Mouse (Mus musculus) intestine, embryonic 15.5 days (tissue): ENCODE data around the gene Lhfpl2. TPM values are rescaled to one million over a fixed set of nuclear protein-coding genes. Genes with fewer than 3 reads are reported as not detected.

ENCODE experiments used
- ATAC-seq: fragments of 200-750 bp; cut with Nextera tagmentation; 2 replicates; pipeline ENCODE4 v1.8.0; 2017; ENCODE audit warnings: moderate TSS enrichment, moderate library complexity
- H3K27ac ChIP-seq: fragments of 300-500 bp; sonication (generic); 2 replicates; pipeline ENCODE4 v1.5.1; 2015; ENCODE audit warnings: mild to moderate bottlenecking, inconsistent platforms
- H3K27me3 ChIP-seq: fragments of 300-500 bp; sonication (generic); replicated peaks from 2 replicates; pipeline ENCODE4 v1.6.1; 2015; ENCODE audit warnings: inconsistent platforms
- H3K36me3 ChIP-seq: fragments of 300-500 bp; sonication (generic); 2 replicates; pipeline ENCODE4 v1.6.1; 2015; ENCODE audit warnings: inconsistent platforms
- H3K4me1 ChIP-seq: fragments of 300-500 bp; sonication (generic); replicated peaks from 2 replicates; pipeline ENCODE4 v1.6.1; 2015; ENCODE audit warnings: inconsistent platforms
- H3K4me2 ChIP-seq: fragments of 300-500 bp; sonication (generic); replicated peaks from 2 replicates; pipeline ENCODE4 v1.6.1; 2015; ENCODE audit warnings: mild to moderate bottlenecking, inconsistent platforms
- H3K4me3 ChIP-seq: fragments of 300-500 bp; sonication (generic); replicated peaks from 2 replicates; pipeline ENCODE4 v1.5.1; 2015; ENCODE audit warnings: inconsistent platforms
- H3K9ac ChIP-seq: fragments of 300-500 bp; sonication (generic); 2 replicates; pipeline ENCODE4 v1.6.1; 2015; ENCODE audit warnings: inconsistent platforms
- H3K9me3 ChIP-seq: fragments of 300-500 bp; sonication (generic); 2 replicates; pipeline ENCODE4 v1.6.1; 2016; ENCODE audit warnings: inconsistent platforms
- WGBS: fragments of 180-500 bp; shearing (Covaris S2); methylation state at CpG from one replicate; pipeline ENCODE4 v1.1.7; 2015; 5-methylcytosine and 5-hydroxymethylcytosine counted together
- polyA plus RNA-seq: library from polyadenylated mRNA; unstranded; fragments of >200 nt; fragmentation: Nextera tagmentation; extraction: Ambion mirVana; gene quantifications from 2 replicates; pipeline ENCODE4 v1.2.1, GENCODE M21; 2015

Gene Lhfpl2
- polyA plus RNA-seq, 1 experiment from 2014 or later: 19.8 TPM

DNA sequence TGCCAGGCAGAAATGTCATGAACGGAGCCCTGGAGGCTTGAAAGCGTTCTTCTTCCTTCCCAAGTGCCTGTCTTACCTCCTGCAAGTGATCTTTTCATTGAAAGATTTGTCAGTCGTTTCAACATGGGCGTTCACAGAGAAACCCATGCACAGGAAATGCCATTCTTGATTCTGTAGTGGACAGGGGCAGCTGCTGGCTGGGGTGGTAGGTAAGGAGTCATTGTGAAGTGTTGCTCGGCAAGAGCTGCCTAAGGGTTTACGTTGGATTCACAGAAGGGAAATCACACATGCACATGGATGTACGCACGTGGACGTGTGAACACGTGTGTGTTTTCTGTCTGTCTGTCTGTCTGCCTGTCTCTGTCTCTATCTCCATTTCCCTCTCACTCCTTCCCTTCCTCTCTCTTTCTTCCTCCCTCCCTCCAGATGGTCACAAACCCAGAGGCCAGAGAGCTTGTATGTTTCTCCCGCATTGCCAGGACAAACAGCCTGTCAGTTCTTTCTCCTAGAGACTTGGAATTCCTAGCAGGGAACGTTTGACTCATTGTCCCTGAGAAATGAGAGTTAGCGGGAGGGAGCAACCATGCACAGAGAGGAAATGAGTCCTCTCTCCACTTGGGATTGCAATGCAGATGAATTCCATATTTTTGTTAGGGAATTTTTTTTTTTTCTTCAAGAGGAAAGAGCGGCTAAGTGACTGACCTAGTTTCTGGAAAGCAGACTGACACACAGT is 82.3 kb downstream of the Lhfpl2 start:
- WGBS: 53% methylated on average over 14 of the region's 14 CpGs
- Histone ChIP-seq H3K4me1 (peaks cover 56% of the 10 kb centered on the region), H3K9me3 (no peaks in the 10 kb centered on the region), H3K36me3 (no peaks in the 10 kb centered on the region), H3K9ac (no peak overlapping the region; the same call in 1 of the 2 replicates), H3K4me3 (no peak overlapping the region), H3K4me2 (no peak overlapping the region), H3K27me3 (no peaks in the 10 kb centered on the region), H3K27ac (peak overlapping the region; percentile 70)
- ATAC-seq: no peak

- Histone ChIP-seq H3K9ac (no peak overlapping the region), H3K27me3 (no peaks in the 10 kb centered on the region), H3K9me3 (no peaks in the 10 kb centered on the region), H3K27ac (peak overlapping the region; percentile 70), H3K4me2 (no peak overlapping the region), H3K4me1 (peaks cover 51% of the 10 kb centered on the region), H3K4me3 (no peak overlapping the region), H3K36me3 (no peaks in the 10 kb centered on the region)
- WGBS: 59% methylated on average over 4 of the region's 4 CpGs
- ATAC-seq: no peak
Measured at GRCm38 (mm10) chr13:94140446-94140845, 82.8 kb downstream of the Lhfpl2 start.

GRCm38 (mm10) chr13:94143063-94143652 is 85.6 kb downstream of the Lhfpl2 start:
- Histone ChIP-seq H3K4me3 (no peak overlapping the region), H3K4me2 (no peak overlapping the region), H3K9me3 (no peaks in the 10 kb centered on the region), H3K9ac (no peak overlapping the region), H3K4me1 (peaks cover 40% of the 10 kb centered on the region), H3K27me3 (no peaks in the 10 kb centered on the region), H3K36me3 (no peaks in the 10 kb centered on the region), H3K27ac (peak overlapping the region; percentile 14; the same call in 1 of the 2 replicates)
- peak; percentile 43; the same call in 1 of the 2 replicates for ATAC-seq
- 28% methylated on average over 12 of the region's 12 CpGs for WGBS

GRCm38 (mm10) chr13:94144451-94144850 is 86.9 kb downstream of the Lhfpl2 start:
- H3K4me1 ChIP-seq: peaks cover 40% of the 10 kb centered on the region
- ATAC-seq: no peak

DNA sequence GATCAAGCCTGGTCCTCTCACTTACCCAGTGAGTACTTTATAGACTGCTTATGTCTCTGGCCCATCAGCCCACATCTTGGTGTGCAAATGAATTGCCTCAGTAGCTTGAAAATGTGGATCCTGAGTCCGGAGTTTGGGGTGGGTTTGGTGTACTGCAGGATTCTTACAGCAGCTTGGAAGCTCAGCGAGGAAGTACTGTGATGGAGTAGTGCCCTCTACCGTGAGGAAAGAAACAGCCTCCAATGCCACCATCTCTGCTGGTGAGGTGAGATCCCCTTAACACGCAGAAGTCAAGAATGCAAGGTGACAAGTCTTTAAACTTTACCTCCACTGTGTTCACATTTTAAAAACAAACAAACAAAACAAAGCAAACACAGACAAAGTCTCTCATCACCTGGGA is 89.7 kb downstream of the Lhfpl2 start:
- no peaks in the 10 kb centered on the region for H3K27me3 ChIP-seq
- no peak overlapping the region for H3K4me3 ChIP-seq
- no peak for ATAC-seq
- WGBS: 43% methylated on average over 4 of the region's 4 CpGs
- H3K4me2 ChIP-seq: no peak overlapping the region
- no peak overlapping the region for H3K27ac ChIP-seq
- no peaks in the 10 kb centered on the region for H3K36me3 ChIP-seq
- H3K9ac ChIP-seq: no peak overlapping the region
- peaks cover 20% of the 10 kb centered on the region for H3K4me1 ChIP-seq
- no peaks in the 10 kb centered on the region for H3K9me3 ChIP-seq

More at GRCm38 (mm10) chr13:94144451-94144850, 86.9 kb downstream of the Lhfpl2 start:
- H3K9ac ChIP-seq: no peak overlapping the region
- no peaks in the 10 kb centered on the region for H3K36me3 ChIP-seq
- H3K4me3 ChIP-seq: no peak overlapping the region
- H3K9me3 ChIP-seq: no peaks in the 10 kb centered on the region
- no peak overlapping the region for H3K4me2 ChIP-seq
- no peak overlapping the region for H3K27ac ChIP-seq
- 65% methylated on average over 8 of the region's 8 CpGs for WGBS
- no peaks in the 10 kb centered on the region for H3K27me3 ChIP-seq

- no peaks in the 10 kb centered on the region for H3K36me3 ChIP-seq
- H3K4me3 ChIP-seq: no peak overlapping the region
- ATAC-seq: no peak
- H3K27me3 ChIP-seq: no peaks in the 10 kb centered on the region
- H3K4me1 ChIP-seq: peaks cover 6% of the 10 kb centered on the region
- H3K27ac ChIP-seq: no peak overlapping the region
- no peak overlapping the region for H3K4me2 ChIP-seq
- no peak overlapping the region for H3K9ac ChIP-seq
- H3K9me3 ChIP-seq: no peaks in the 10 kb centered on the region
- 68% methylated on average over 5 of the region's 5 CpGs for WGBS
Measured at GRCm38 (mm10) chr13:94149006-94149405, 91.4 kb downstream of the Lhfpl2 start.

DNA sequence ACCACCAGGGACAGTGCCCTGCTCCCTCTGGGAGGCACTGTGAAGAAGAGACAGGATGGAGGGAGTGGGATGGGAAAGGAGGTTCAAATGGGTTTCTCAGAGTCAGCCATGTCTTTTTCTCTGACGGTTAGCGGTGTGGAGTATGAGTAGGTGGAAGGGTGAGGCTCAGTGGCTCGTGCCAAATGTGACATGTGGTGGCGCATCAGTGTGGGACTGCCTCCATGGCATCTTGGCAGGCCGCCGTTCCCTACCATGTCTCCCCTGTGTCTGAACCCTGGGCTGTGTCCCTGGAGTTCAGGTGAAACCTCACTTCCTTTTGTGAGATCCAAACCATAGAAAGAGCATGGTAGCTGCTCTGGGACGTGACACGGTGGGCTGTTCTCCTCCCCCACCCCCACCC is 92.2 kb downstream of the Lhfpl2 start:
- Histone ChIP-seq H3K9me3 (no peaks in the 10 kb centered on the region), H3K4me2 (no peak overlapping the region), H3K9ac (no peak overlapping the region), H3K4me1 (peaks cover 2% of the 10 kb centered on the region; the same call in 1 of the 2 replicates), H3K36me3 (no peaks in the 10 kb centered on the region), H3K27me3 (no peaks in the 10 kb centered on the region), H3K4me3 (no peak overlapping the region), H3K27ac (no peak overlapping the region)
- no peak for ATAC-seq
- WGBS: 91% methylated on average over 8 of the region's 8 CpGs

DNA sequence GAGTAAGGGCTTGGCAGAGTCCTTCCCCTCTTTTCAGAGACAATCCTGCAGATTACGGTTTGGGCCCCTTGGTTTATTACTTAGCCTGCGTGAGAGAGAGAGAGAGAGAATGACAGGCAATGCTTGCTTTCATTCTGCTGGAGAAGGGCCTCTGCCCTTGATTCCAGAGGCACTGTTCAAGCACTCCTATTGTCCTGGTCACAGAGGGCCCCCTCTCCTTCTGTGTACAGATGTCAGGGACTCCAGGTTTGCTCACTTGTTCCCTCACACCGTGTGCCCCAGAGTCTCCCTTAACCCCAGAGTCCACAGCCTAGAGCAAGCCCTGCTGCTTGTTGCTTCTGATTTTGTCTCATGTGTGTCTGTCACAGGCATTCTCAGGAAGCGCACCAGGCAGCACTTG is 93.7 kb downstream of the Lhfpl2 start:
- Histone ChIP-seq H3K9ac (no peak overlapping the region), H3K27ac (no peak overlapping the region), H3K4me3 (no peak overlapping the region), H3K4me2 (no peak overlapping the region), H3K36me3 (no peaks in the 10 kb centered on the region), H3K9me3 (no peaks in the 10 kb centered on the region), H3K27me3 (no peaks in the 10 kb centered on the region), H3K4me1 (peaks cover 3% of the 10 kb centered on the region; the same call in 1 of the 2 replicates)
- peak; percentile 60 for ATAC-seq
- 49% methylated on average over 4 of the region's 4 CpGs for WGBS

DNA sequence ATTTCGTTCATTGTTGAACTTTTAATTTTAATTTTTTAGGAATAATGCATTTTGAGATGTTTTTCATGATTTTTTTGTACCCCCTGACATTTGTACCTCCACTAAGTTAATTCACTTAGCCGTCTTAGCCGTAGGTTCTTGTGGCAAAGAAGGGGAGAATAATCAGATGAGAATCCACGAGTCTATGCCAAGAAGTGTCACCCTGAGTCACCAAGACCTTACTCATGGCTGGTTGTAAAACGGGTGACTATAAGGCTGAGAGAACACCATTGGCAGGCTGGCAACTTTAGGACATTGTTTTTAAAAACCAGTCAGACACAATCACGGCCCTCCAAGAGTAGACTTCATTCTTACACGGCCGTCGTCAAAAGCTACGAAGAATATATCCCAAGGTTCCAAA is 95.2 kb downstream of the Lhfpl2 start:
- H3K27ac ChIP-seq: no peak overlapping the region
- 93% methylated on average over 10 of the region's 10 CpGs for WGBS
- ATAC-seq: no peak
- no peak overlapping the region for H3K9ac ChIP-seq
- H3K4me1 ChIP-seq: peaks cover 3% of the 10 kb centered on the region; the same call in 1 of the 2 replicates
- H3K4me3 ChIP-seq: no peak overlapping the region
- H3K27me3 ChIP-seq: no peaks in the 10 kb centered on the region
- no peaks in the 10 kb centered on the region for H3K36me3 ChIP-seq
- H3K4me2 ChIP-seq: no peak overlapping the region
- no peaks in the 10 kb centered on the region for H3K9me3 ChIP-seq

- peaks cover 3% of the 10 kb centered on the region; the same call in 1 of the 2 replicates for H3K4me1 ChIP-seq
- ATAC-seq: no peak
- no peaks in the 10 kb centered on the region for H3K9me3 ChIP-seq
- no peak overlapping the region for H3K9ac ChIP-seq
- H3K4me3 ChIP-seq: no peak overlapping the region
- H3K4me2 ChIP-seq: no peak overlapping the region
- no peaks in the 10 kb centered on the region for H3K36me3 ChIP-seq
- WGBS: 85% methylated on average over 6 of the region's 6 CpGs
- no peaks in the 10 kb centered on the region for H3K27me3 ChIP-seq
- H3K27ac ChIP-seq: no peak overlapping the region
Measured at GRCm38 (mm10) chr13:94153658-94154057, 96.1 kb downstream of the Lhfpl2 start.

DNA sequence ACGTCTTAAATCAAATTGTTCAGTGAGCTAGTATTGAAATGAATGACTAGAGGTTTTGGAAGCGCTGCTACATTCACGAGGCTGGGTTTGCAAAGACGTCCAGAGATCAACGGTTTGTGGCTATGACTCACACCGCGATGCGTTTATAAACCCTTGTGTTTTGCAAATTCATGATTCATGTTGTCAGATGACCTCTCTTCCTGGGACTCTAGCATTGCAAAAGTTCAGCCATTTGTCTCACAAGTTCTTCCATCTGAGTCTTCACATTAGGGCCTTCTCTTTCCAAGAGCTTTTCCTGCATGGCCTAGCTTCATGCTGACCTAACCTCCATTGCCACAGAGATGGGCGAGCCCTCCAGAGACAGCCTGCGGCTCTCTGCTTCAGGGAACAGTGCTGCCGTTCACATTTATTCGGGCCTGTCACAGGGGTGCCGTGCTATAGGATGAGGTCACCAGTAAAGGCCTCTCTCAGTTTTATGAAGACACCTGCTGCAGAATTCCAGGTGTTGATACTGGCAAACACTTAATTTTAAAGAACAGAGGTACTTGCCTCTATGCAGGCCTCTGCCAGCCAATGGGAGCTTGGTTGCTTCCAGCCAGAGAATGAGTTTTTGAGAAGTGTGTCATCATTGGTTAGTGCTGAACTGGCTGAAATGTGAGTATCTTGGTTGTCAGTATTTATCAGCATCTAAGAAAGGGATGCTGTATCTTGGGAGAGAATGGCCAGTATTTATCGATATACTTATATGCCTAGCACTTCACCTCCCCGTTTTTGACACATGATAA is 97.1 kb downstream of the Lhfpl2 start:
- no peak overlapping the region for H3K4me2 ChIP-seq

GRCm38 (mm10) chr13:94155657-94156429 is 98.2 kb downstream of the Lhfpl2 start:
- H3K4me1 ChIP-seq: peaks cover 10% of the 10 kb centered on the region
- no peak overlapping the region for H3K27ac ChIP-seq
- no peak overlapping the region for H3K4me3 ChIP-seq
- H3K9me3 ChIP-seq: no peaks in the 10 kb centered on the region
- H3K36me3 ChIP-seq: no peaks in the 10 kb centered on the region
- 56% methylated on average over 9 of the region's 9 CpGs for WGBS
- H3K27me3 ChIP-seq: no peaks in the 10 kb centered on the region
- no peak for ATAC-seq
- no peak overlapping the region for H3K4me2 ChIP-seq
- no peak overlapping the region for H3K9ac ChIP-seq

More for the DNA sequence above, 97.1 kb downstream of the Lhfpl2 start:
- 69% methylated on average over 15 of the region's 15 CpGs for WGBS
- ATAC-seq: no peak
- no peaks in the 10 kb centered on the region for H3K36me3 ChIP-seq
- no peak overlapping the region for H3K27ac ChIP-seq
- no peak overlapping the region for H3K9ac ChIP-seq
- H3K9me3 ChIP-seq: no peaks in the 10 kb centered on the region
- H3K4me1 ChIP-seq: peaks cover 6% of the 10 kb centered on the region
- no peak overlapping the region for H3K4me3 ChIP-seq
- H3K27me3 ChIP-seq: no peaks in the 10 kb centered on the region
